23 mouse cellular contexts compared by ENCODE assay signal in genomic region chr8:58677847-58678450, GRCm38 (mm10).
DNase-seq lines count a peak whose midpoint lies in the region; ATAC-seq and TF ChIP-seq lines count a peak whose summit lies in the region.
"Had no signal": no experiment of that assay in that cellular context is flagged by ENCODE, and none has a peak within 500 bp of the region (broad histone marks: within the 10 kb centered on the region; RNA-seq: fewer than 3 reads in every experiment).

No protein-coding gene starts in this region.

- TF ChIP-seq CTCF in intestine, postnatal 0 days (IDR thresholded peaks at IDR 0.05; ENCODE audit: low read depth): no peak

- H3K9ac ChIP-seq in midbrain, embryonic 12.5 days (replicated peaks): no peak overlapping the region
- H3K9ac ChIP-seq in intestine, postnatal 0 days (ENCODE audit: low read depth, low read length): no peak overlapping the region
- H3K9ac ChIP-seq: embryonic facial prominence, embryonic 13.5 days; heart, embryonic 13.5 days; limb, embryonic 12.5 days; liver, embryonic 15.5 days had no signal

- H3K36me3 ChIP-seq in midbrain, embryonic 12.5 days: no peaks in the 10 kb centered on the region
- H3K36me3 ChIP-seq in intestine, postnatal 0 days (ENCODE audit: control insufficient read depth, insufficient read depth): no peaks in the 10 kb centered on the region
- H3K36me3 ChIP-seq: embryonic facial prominence, embryonic 13.5 days; G1E; heart, embryonic 13.5 days; limb, embryonic 12.5 days; liver, embryonic 15.5 days had no signal

- intact Hi-C loops in left cerebral cortex, postnatal 4 days (cut with DNase I): no loop called here

- no peak overlapping the region for H3K27ac ChIP-seq in midbrain, embryonic 12.5 days (replicated peaks)
- H3K27ac ChIP-seq in intestine, postnatal 0 days (ENCODE audit: low read depth, low read length): no peak overlapping the region
- H3K27ac ChIP-seq: embryonic facial prominence, embryonic 13.5 days; gastrocnemius, adult 2 months; heart, embryonic 13.5 days; kidney, postnatal 0 days; layer of hippocampus, adult 2 months; left cerebral cortex, adult 2 months; limb, embryonic 12.5 days; liver, embryonic 15.5 days had no signal

- DNase-seq in cerebellum, postnatal 10 days: peak; percentile 20 to 29
- DNase-seq in cerebellum, adult 18-20 months: no peak
- peak; percentile 10 for DNase-seq in left cerebral cortex, postnatal 4 days
- no peak for DNase-seq in left cerebral cortex, adult 11 months (ENCODE audit: low spot score)
- no peak for DNase-seq in lung, adult 18-20 months
- no peak for DNase-seq in right cerebral cortex, adult 18-20 months
- DNase-seq: gastrocnemius, adult 2 months; heart, postnatal 4 days; kidney, adult 11 months; lung, postnatal 10 days; thymus, adult 18-20 months had no signal

- ATAC-seq in midbrain, embryonic 12.5 days (ENCODE audit: low FRiP score, low read depth): peak; percentile 62
- ATAC-seq in intestine, postnatal 0 days: no peak
- ATAC-seq: CD4-positive, CD25-positive, alpha-beta regulatory T cell, adult 4 months had no signal

- no peaks in the 10 kb centered on the region for H3K27me3 ChIP-seq in midbrain, embryonic 12.5 days
- H3K27me3 ChIP-seq in intestine, postnatal 0 days (replicated peaks; ENCODE audit: control insufficient read depth, insufficient read depth, low read length): no peaks in the 10 kb centered on the region
- H3K27me3 ChIP-seq: embryonic facial prominence, embryonic 13.5 days; heart, embryonic 13.5 days; limb, embryonic 12.5 days; liver, embryonic 15.5 days; megakaryocyte, embryonic 14.5 days had no signal

- WGBS in midbrain, embryonic 12.5 days: 20% methylated on average over 6 of the region's 6 CpGs
- WGBS in intestine, postnatal 0 days: 33% methylated on average over 6 of the region's 6 CpGs

- no peaks in the 10 kb centered on the region for H3K9me3 ChIP-seq in midbrain, embryonic 12.5 days
- no peaks in the 10 kb centered on the region for H3K9me3 ChIP-seq in intestine, postnatal 0 days (ENCODE audit: control insufficient read depth)
- H3K9me3 ChIP-seq: embryonic facial prominence, embryonic 13.5 days; G1E; heart, embryonic 13.5 days; limb, embryonic 12.5 days; liver, embryonic 15.5 days; megakaryocyte, embryonic 14.5 days had no signal

- 0 out of 2 replicates have a peak, but pooled peaks cover 5% of the 10 kb centered on the region for H3K4me1 ChIP-seq in midbrain, embryonic 12.5 days
- no peaks in the 10 kb centered on the region for H3K4me1 ChIP-seq in intestine, postnatal 0 days (replicated peaks; ENCODE audit: control insufficient read depth, insufficient read depth, low read length)
- H3K4me1 ChIP-seq: embryonic facial prominence, embryonic 13.5 days; heart, embryonic 13.5 days; limb, embryonic 12.5 days; liver, embryonic 15.5 days; megakaryocyte, embryonic 14.5 days had no signal

- H3K4me2 ChIP-seq in midbrain, embryonic 12.5 days (replicated peaks): no peak overlapping the region
- H3K4me2 ChIP-seq in intestine, postnatal 0 days (replicated peaks; ENCODE audit: low read depth): no peak overlapping the region
- H3K4me2 ChIP-seq: embryonic facial prominence, embryonic 13.5 days; heart, embryonic 13.5 days; limb, embryonic 12.5 days; liver, embryonic 15.5 days had no signal

- no peak overlapping the region for H3K4me3 ChIP-seq in midbrain, embryonic 12.5 days
- H3K4me3 ChIP-seq in intestine, postnatal 0 days (ENCODE audit: low read depth, low read length): no peak overlapping the region
- H3K4me3 ChIP-seq: embryonic facial prominence, embryonic 13.5 days; gastrocnemius, adult 2 months; heart, embryonic 13.5 days; layer of hippocampus, adult 2 months; left cerebral cortex, adult 2 months; limb, embryonic 12.5 days; liver, embryonic 15.5 days; megakaryocyte, embryonic 14.5 days had no signal

Comparison
In these comparisons a context has a peak if more than half of its experiments do, and no peak if none do; other contexts are left out.
1. DNase-seq: peak in cerebellum, postnatal 10 days (2 of 2) and left cerebral cortex, postnatal 4 days (single experiment); none in cerebellum, adult 18-20 months (0 of 2), left cerebral cortex, adult 11 months (single experiment), lung, adult 18-20 months (0 of 2) and right cerebral cortex, adult 18-20 months (single experiment).